Mouse (Mus musculus): ENCODE results near the gene Uchl4.

DNA sequence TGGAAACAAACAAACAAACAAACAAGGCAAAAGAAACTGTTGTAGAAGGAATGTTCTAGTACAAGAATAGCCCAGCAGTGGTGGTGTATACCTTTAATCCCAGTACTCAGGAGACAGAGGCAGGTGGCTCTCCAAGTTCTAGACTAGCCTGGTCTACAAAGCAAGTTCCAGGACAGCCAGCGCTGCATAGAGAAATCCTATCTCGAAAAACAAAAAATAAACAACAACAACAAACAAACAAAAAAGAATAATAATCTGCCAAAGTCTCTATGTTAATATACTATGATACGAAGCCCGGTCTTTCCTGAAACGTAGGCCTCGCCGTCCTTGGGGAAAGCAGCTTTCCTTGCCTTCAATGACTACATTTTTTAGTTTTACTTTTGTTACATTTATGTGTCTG lies 1.1 kb downstream of the Uchl4 start:
- no peak for TF ChIP-seq CTCF (IDR thresholded peaks at IDR 0.05; ENCODE audit: control insufficient read depth, insufficient read depth, insufficient replicate concordance, low read depth, low read length)
- no peak for TF ChIP-seq POLR2A (IDR thresholded peaks at IDR 0.05; ENCODE audit: control insufficient read depth, low read depth, low read length)
